Mouse (Mus musculus) lung, postnatal 36 days (tissue): ENCODE data around the gene Olfr524.

ENCODE experiments used
- DNase-seq: peaks from one replicate; pipeline ENCODE4 v3.0.0; 2022; ENCODE audit warnings: mixed read lengths

Gene Olfr524

GRCm38 (mm10) chr7:140205864-140206263 is at the start of gene Olfr524:
Olfr524 (minus strand) TSS chr7:140205964.
- no peak for DNase-seq

- no peak for DNase-seq
Observed at GRCm38 (mm10) chr7:140253780-140254299, 48.1 kb upstream of the Olfr524 start.

- no peak for DNase-seq
Observed at GRCm38 (mm10) chr7:140247216-140247615, 41.5 kb upstream of the Olfr524 start, which contains the start of gene 5830411N06Rik. 5830411N06Rik (plus strand) TSS chr7:140247284.

GRCm38 (mm10) chr7:140233696-140234095 is 27.9 kb upstream of the Olfr524 start:
- DNase-seq: no peak

GRCm38 (mm10) chr7:140231026-140231425 is 25.3 kb upstream of the Olfr524 start:
- no peak for DNase-seq

GRCm38 (mm10) chr7:140228476-140228875 is 22.7 kb upstream of the Olfr524 start:
- no peak for DNase-seq

- DNase-seq: no peak
Observed at GRCm38 (mm10) chr7:140224209-140224608, 18.4 kb upstream of the Olfr524 start.

GRCm38 (mm10) chr7:140220375-140220774 is 14.6 kb upstream of the Olfr524 start:
- no peak for DNase-seq

- no peak for DNase-seq
Observed at GRCm38 (mm10) chr7:140219268-140219667, 13.5 kb upstream of the Olfr524 start.

GRCm38 (mm10) chr7:140217967-140218366 is 12.2 kb upstream of the Olfr524 start, which contains the start of gene Cd163l1:
Cd163l1 (plus strand) TSS chr7:140218267.
- no peak for DNase-seq

- no peak for DNase-seq
Observed at GRCm38 (mm10) chr7:140213841-140214240, 8.1 kb upstream of the Olfr524 start.

GRCm38 (mm10) chr7:140208677-140209076 is 2.9 kb upstream of the Olfr524 start:
- no peak for DNase-seq

- DNase-seq: peak; percentile 1
Observed at GRCm38 (mm10) chr7:140208153-140208552, 2.4 kb upstream of the Olfr524 start.

- no peak for DNase-seq
Observed at GRCm38 (mm10) chr7:140206904-140207303, 1.1 kb upstream of the Olfr524 start.

- no peak for DNase-seq
Observed at GRCm38 (mm10) chr7:140201090-140201489, 4.7 kb downstream of the Olfr524 start.

GRCm38 (mm10) chr7:140196002-140196401 is 9.8 kb downstream of the Olfr524 start:
- no peak for DNase-seq

GRCm38 (mm10) chr7:140194031-140194430 is 11.7 kb downstream of the Olfr524 start:
- no peak for DNase-seq

GRCm38 (mm10) chr7:140192851-140193250 is 12.9 kb downstream of the Olfr524 start:
- no peak for DNase-seq

GRCm38 (mm10) chr7:140192445-140192844 is 13.3 kb downstream of the Olfr524 start:
- DNase-seq: no peak

- DNase-seq: no peak
Observed at GRCm38 (mm10) chr7:140190435-140190834, 15.3 kb downstream of the Olfr524 start.

- DNase-seq: peak; percentile 14
Observed at GRCm38 (mm10) chr7:140188391-140189328, 17.1 kb downstream of the Olfr524 start.

GRCm38 (mm10) chr7:140187721-140188390 is 17.9 kb downstream of the Olfr524 start:
- DNase-seq: no peak
